Mouse (Mus musculus) limb, embryonic 14.5 days (tissue): ENCODE data around the gene Rpl22. TPM values are rescaled to one million over a fixed set of nuclear protein-coding genes. Genes with fewer than 3 reads are reported as not detected.

Experiments used
- ATAC-seq: fragments of 200-750 bp; cut with Nextera tagmentation; 2 replicates; pipeline ENCODE4 v1.8.0; 2017; ENCODE audit warnings: low read depth, moderate number of reproducible peaks, moderate TSS enrichment; ENCODE audit not compliant: low FRiP score
- DNase-seq: peaks from one replicate; pipeline ENCODE4 v3.0.0-alpha.2; 2015; ENCODE audit warnings: low spot score
- H3K27ac ChIP-seq: fragments of 300-500 bp; sonication (generic); replicated peaks from 2 replicates; pipeline ENCODE4 v1.5.1; 2014; ENCODE audit warnings: low read depth, mild to moderate bottlenecking, low read length, moderate library complexity, mixed read lengths
- H3K27me3 ChIP-seq: fragments of 300-500 bp; sonication (generic); 2 replicates; pipeline ENCODE4 v1.6.1; 2014; ENCODE audit warnings: low read length, mixed read lengths; ENCODE audit not compliant: control insufficient read depth, insufficient read depth
- H3K36me3 ChIP-seq: fragments of 300-500 bp; sonication (generic); 2 replicates; pipeline ENCODE4 v1.6.1; 2014; ENCODE audit warnings: mild to moderate bottlenecking, low read length, moderate library complexity, mixed read lengths; ENCODE audit not compliant: control insufficient read depth, insufficient read depth
- H3K4me1 ChIP-seq: fragments of 300-500 bp; sonication (generic); 2 replicates; pipeline ENCODE4 v1.6.1; 2014; ENCODE audit warnings: antibody characterized with exemption, low read length, mixed read lengths; ENCODE audit not compliant: control insufficient read depth, insufficient read depth
- H3K4me2 ChIP-seq: fragments of 300-500 bp; sonication (generic); replicated peaks from 2 replicates; pipeline ENCODE4 v1.6.1; 2014; ENCODE audit warnings: low read depth, mild to moderate bottlenecking, low read length, moderate library complexity; ENCODE audit not compliant: severe bottlenecking
- H3K4me3 ChIP-seq: fragments of 300-500 bp; sonication (generic); replicated peaks from 2 replicates; pipeline ENCODE4 v1.5.1; 2014; ENCODE audit warnings: low read length
- H3K9ac ChIP-seq: fragments of 300-500 bp; sonication (generic); 2 replicates; pipeline ENCODE4 v1.6.1; 2014; ENCODE audit warnings: mild to moderate bottlenecking, low read depth, low read length, moderate library complexity; ENCODE audit not compliant: severe bottlenecking
- H3K9me3 ChIP-seq: fragments of 300-500 bp; sonication (generic); 2 replicates; pipeline ENCODE4 v1.6.1; 2016; ENCODE audit warnings: low read length; ENCODE audit not compliant: control insufficient read depth
- POLR2A ChIP-seq: fragments of 200-500 bp; IDR thresholded peaks from 2 replicates; pipeline ENCODE4 v1.8.0; 2012; ENCODE audit warnings: inconsistent platforms, mild to moderate bottlenecking, moderate library complexity, borderline replicate concordance; ENCODE audit not compliant: insufficient read depth, insufficient read length; ENCODE audit errors: extremely low read depth
- WGBS: fragments of 180-500 bp; shearing (Covaris S2); extraction: QIAGEN DNeasy Blood & Tissue Kit; methylation state at CpG from one replicate; pipeline ENCODE4 v1.1.7; 2014; 5-methylcytosine and 5-hydroxymethylcytosine counted together
- polyA plus RNA-seq, 2 experiments: library from polyadenylated mRNA; depleted of rRNA in 1 of 2; stranded (reverse) in 1 of 2; unstranded in 1 of 2; fragments of >200 nt; fragmentation: Nextera tagmentation in 1 of 2; extraction: Ambion mirVana in 1 of 2; gene quantifications; 2 replicates each; pipeline versions ENCODE4 v1.2.1 to v1.2.3; 2012 to 2014

Gene Rpl22
- polyA plus RNA-seq (2012; rRNA removed) (296 and 760 TPM in 2 replicates), polyA plus RNA-seq (2014; fragmentation: Nextera tagmentation; extraction: Ambion mirVana) (422 and 460 TPM in 2 replicates)

- 0 out of 2 replicates have a peak, but pooled peaks have one; percentile 29 for TF ChIP-seq POLR2A
- Histone ChIP-seq H3K4me1 (peaks cover 10% of the 10 kb centered on the region), H3K9me3 (no peaks in the 10 kb centered on the region), H3K4me3 (peak within 1 kb of the TSS; percentile 98), H3K9ac (peak within 1 kb of the TSS; percentile 96), H3K4me2 (peak within 1 kb of the TSS; percentile 79), H3K27me3 (no peaks in the 10 kb centered on the region), H3K36me3 (peaks cover 29% of the 10 kb centered on the region), H3K27ac (peak within 1 kb of the TSS; percentile 67)
- ATAC-seq (peak; percentile 96), DNase-seq (peak; percentile 98)
- WGBS: 2% methylated on average over 67 of the region's 70 CpGs
Observed at GRCm38 (mm10) chr4:152325574-152326411, at the start of gene Rpl22. TSS of gene Rpl22 (plus strand) at chr4:152325742.

- Histone ChIP-seq H3K9ac (no peak overlapping the region), H3K9me3 (no peaks in the 10 kb centered on the region), H3K4me2 (no peak overlapping the region), H3K36me3 (peaks cover 15% of the 10 kb centered on the region), H3K27ac (no peak overlapping the region), H3K4me3 (no peak overlapping the region), H3K27me3 (peaks cover 16% of the 10 kb centered on the region), H3K4me1 (peaks cover 30% of the 10 kb centered on the region)
- WGBS: 54% methylated on average over 10 of the region's 10 CpGs
- DNase-seq: no peak
- ATAC-seq: no peak
- no peak for TF ChIP-seq POLR2A
Observed at GRCm38 (mm10) chr4:152276389-152277347, 48.9 kb upstream of the Rpl22 start.

GRCm38 (mm10) chr4:152277916-152278315 is 47.6 kb upstream of the Rpl22 start:
- H3K9ac ChIP-seq: no peak overlapping the region
- peaks cover 17% of the 10 kb centered on the region for H3K36me3 ChIP-seq
- no peaks in the 10 kb centered on the region for H3K9me3 ChIP-seq
- H3K4me2 ChIP-seq: no peak overlapping the region
- TF ChIP-seq POLR2A: no peak
- peaks cover 21% of the 10 kb centered on the region for H3K4me1 ChIP-seq
- no peak overlapping the region for H3K4me3 ChIP-seq
- ATAC-seq: no peak
- DNase-seq: no peak
- 67% methylated on average over 2 of the region's 2 CpGs for WGBS
- H3K27me3 ChIP-seq: peaks cover 28% of the 10 kb centered on the region
- no peak overlapping the region for H3K27ac ChIP-seq

GRCm38 (mm10) chr4:152278986-152279385 is 46.6 kb upstream of the Rpl22 start:
- Histone ChIP-seq H3K27me3 (peaks cover 39% of the 10 kb centered on the region), H3K4me2 (no peak overlapping the region), H3K27ac (no peak overlapping the region), H3K9ac (no peak overlapping the region), H3K36me3 (peaks cover 17% of the 10 kb centered on the region), H3K4me1 (peaks cover 18% of the 10 kb centered on the region; the same call in 1 of the 2 replicates), H3K9me3 (no peaks in the 10 kb centered on the region), H3K4me3 (no peak overlapping the region)
- WGBS: 86% methylated on average over 23 of the region's 23 CpGs
- TF ChIP-seq POLR2A: no peak
- DNase-seq (no peak), ATAC-seq (no peak)

GRCm38 (mm10) chr4:152281601-152282000 is 43.9 kb upstream of the Rpl22 start:
- 44% methylated on average over 13 of the region's 15 CpGs for WGBS
- no peak for TF ChIP-seq POLR2A
- no peak for ATAC-seq

More at GRCm38 (mm10) chr4:152281601-152282000, 43.9 kb upstream of the Rpl22 start:
- DNase-seq: no peak
- Histone ChIP-seq H3K4me2 (no peak overlapping the region), H3K27me3 (peaks cover 56% of the 10 kb centered on the region), H3K4me1 (peaks cover 12% of the 10 kb centered on the region; the same call in 1 of the 2 replicates), H3K36me3 (peaks cover 17% of the 10 kb centered on the region), H3K4me3 (no peak overlapping the region), H3K9ac (no peak overlapping the region), H3K27ac (no peak overlapping the region), H3K9me3 (no peaks in the 10 kb centered on the region)
